Mouse (Mus musculus): ENCODE data around the gene Dhx32.
"Not testable (repeated sequence)": the region's sequence is repeated elsewhere in the genome, so short reads cannot be mapped to it uniquely, and the experiment has no call there.

Dhx32 gene

GRCm38 (mm10) chr7:133730324-133731191 is 52.0 kb downstream of the Dhx32 start:
- DNase-seq (ENCODE audit: extremely low spot score, low read depth, low spot score) = no peak

- no peak for DNase-seq (ENCODE audit: extremely low spot score, low read depth, low spot score)
Measured at GRCm38 (mm10) chr7:133729351-133729750, 53.2 kb downstream of the Dhx32 start.

- no peak for DNase-seq (ENCODE audit: extremely low spot score, low read depth, low spot score)
Measured at GRCm38 (mm10) chr7:133727027-133727426, 55.5 kb downstream of the Dhx32 start.

- DNase-seq (ENCODE audit: extremely low spot score, low read depth, low spot score) = no peak
Measured at GRCm38 (mm10) chr7:133725571-133725970, 57.0 kb downstream of the Dhx32 start.

GRCm38 (mm10) chr7:133724844-133725243 is 57.7 kb downstream of the Dhx32 start:
- no peak for DNase-seq (ENCODE audit: extremely low spot score, low read depth, low spot score)

GRCm38 (mm10) chr7:133720616-133721015 is 61.9 kb downstream of the Dhx32 start:
- no peak for DNase-seq (ENCODE audit: extremely low spot score, low read depth, low spot score)

GRCm38 (mm10) chr7:133718580-133718979 is 63.9 kb downstream of the Dhx32 start:
- DNase-seq (ENCODE audit: extremely low spot score, low read depth, low spot score) = no peak

- no peak for DNase-seq (ENCODE audit: extremely low spot score, low read depth, low spot score)
Measured at GRCm38 (mm10) chr7:133715387-133715786, 67.1 kb downstream of the Dhx32 start.

- DNase-seq (ENCODE audit: extremely low spot score, low read depth, low spot score) = no peak
Measured at GRCm38 (mm10) chr7:133707301-133707700, 75.2 kb downstream of the Dhx32 start.

- no peak for DNase-seq (ENCODE audit: extremely low spot score, low read depth, low spot score)
Measured at GRCm38 (mm10) chr7:133703906-133704305, 78.6 kb downstream of the Dhx32 start.

- DNase-seq (ENCODE audit: extremely low spot score, low read depth, low spot score) = no peak
Measured at GRCm38 (mm10) chr7:133702333-133702732, 80.2 kb downstream of the Dhx32 start.

GRCm38 (mm10) chr7:133701366-133701765 is 81.2 kb downstream of the Dhx32 start:
- DNase-seq (ENCODE audit: extremely low spot score, low read depth, low spot score) = no peak

GRCm38 (mm10) chr7:133699885-133700284 is 82.6 kb downstream of the Dhx32 start:
- no peak for DNase-seq (ENCODE audit: extremely low spot score, low read depth, low spot score)

GRCm38 (mm10) chr7:133698021-133698709 is 84.4 kb downstream of the Dhx32 start:
- DNase-seq (ENCODE audit: extremely low spot score, low read depth, low spot score) = no peak

- DNase-seq (ENCODE audit: extremely low spot score, low read depth, low spot score) = not testable (repeated sequence)
Measured at GRCm38 (mm10) chr7:133685644-133686043, 96.9 kb downstream of the Dhx32 start.

GRCm38 (mm10) chr7:133684701-133685100 is 97.8 kb downstream of the Dhx32 start:
- no peak for DNase-seq (ENCODE audit: extremely low spot score, low read depth, low spot score)

GRCm38 (mm10) chr7:133684110-133684509 is 98.4 kb downstream of the Dhx32 start:
- no peak for DNase-seq (ENCODE audit: extremely low spot score, low read depth, low spot score)

GRCm38 (mm10) chr7:133683626-133684025 is 98.9 kb downstream of the Dhx32 start:
- no peak for DNase-seq (ENCODE audit: extremely low spot score, low read depth, low spot score)

- no peak for DNase-seq (ENCODE audit: extremely low spot score, low read depth, low spot score)
Measured at GRCm38 (mm10) chr7:133679961-133680360, 102.6 kb downstream of the Dhx32 start, which contains the start of gene Mmp21. Mmp21 (minus strand) TSS chr7:133680061.

- no peak for DNase-seq (ENCODE audit: extremely low spot score, low read depth, low spot score)
Measured at GRCm38 (mm10) chr7:133679439-133679838, 103.1 kb downstream of the Dhx32 start.

GRCm38 (mm10) chr7:133678716-133679115 is 103.8 kb downstream of the Dhx32 start:
- DNase-seq (ENCODE audit: extremely low spot score, low read depth, low spot score) = no peak

- DNase-seq (ENCODE audit: extremely low spot score, low read depth, low spot score) = no peak
Measured at GRCm38 (mm10) chr7:133676002-133676401, 106.5 kb downstream of the Dhx32 start.

Data from hindlimb bud, embryonic 11.5 days (tissue).